Mouse (Mus musculus): ENCODE measurements around the gene Olfr354.

Gene Olfr354

DNA sequence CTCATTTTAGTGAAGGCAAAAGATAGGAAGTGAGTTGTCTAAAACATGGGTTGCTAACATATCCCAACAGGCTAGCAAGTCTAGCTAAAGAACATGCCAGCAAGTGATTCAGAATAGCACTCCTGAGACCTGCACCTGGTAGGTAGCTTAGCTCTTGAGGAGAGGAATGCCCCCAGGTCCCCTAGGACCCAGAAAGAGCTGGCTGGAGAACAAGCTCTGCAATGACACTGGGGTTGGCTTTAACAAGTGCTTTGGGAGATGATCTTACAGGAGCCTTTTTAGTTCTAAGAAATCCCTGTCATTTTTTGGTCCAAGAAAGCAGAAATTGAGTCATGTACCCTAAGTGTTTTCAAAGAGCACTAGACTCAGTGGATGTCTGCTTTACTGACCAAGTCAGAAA lies at the start of gene Olfr354:
Gene Olfr354 (plus strand): TSS at position 301 of the 400 bp plus-strand sequence.
- no peak for DNase-seq (ENCODE audit: low spot score)

DNA sequence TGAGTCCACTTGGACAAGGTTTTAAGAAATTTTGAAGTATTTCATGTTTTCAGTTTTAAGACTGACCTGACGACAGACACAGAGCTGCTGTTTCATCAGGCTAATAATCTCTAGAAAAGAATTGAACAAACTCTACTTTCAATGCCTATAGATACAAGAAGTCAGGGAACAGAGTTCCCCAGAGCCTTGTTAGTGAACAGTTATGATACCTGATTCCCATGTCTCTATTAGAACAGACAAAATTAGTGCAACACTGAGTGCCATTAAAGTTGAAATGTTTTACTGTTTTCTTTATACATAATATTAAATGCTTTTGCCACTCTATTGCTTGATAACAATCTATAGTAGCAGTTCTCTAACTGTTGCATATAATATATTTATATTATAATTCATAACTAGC lies 42.9 kb upstream of the Olfr354 start, which contains the start of gene Olfr351:
Gene Olfr351 (minus strand): TSS at position 101 of the 400 bp plus-strand sequence.
- no peak for DNase-seq (ENCODE audit: low spot score)

DNA sequence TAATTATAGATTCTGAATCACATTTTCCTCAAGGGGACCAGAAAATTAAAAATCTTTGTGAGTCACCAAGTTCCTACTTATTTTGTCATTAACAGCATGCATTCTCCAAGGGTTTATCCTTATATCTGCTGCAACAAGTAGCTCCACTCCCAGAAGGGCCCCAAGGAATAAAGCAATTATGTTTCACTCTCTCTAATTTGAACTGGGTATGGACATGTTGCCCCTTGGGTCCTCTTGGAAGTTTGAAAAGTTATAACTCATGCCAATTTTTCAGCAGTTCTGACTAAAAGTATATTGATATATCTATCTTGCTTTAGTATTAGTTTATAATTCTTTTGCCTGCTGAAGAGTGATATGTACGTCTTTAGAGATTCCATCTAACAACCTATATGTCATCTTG lies 37.3 kb upstream of the Olfr354 start, which contains the start of gene Olfr352:
Gene Olfr352 (plus strand): TSS at position 301 of the 400 bp plus-strand sequence.
- DNase-seq (ENCODE audit: low spot score): no peak

DNA sequence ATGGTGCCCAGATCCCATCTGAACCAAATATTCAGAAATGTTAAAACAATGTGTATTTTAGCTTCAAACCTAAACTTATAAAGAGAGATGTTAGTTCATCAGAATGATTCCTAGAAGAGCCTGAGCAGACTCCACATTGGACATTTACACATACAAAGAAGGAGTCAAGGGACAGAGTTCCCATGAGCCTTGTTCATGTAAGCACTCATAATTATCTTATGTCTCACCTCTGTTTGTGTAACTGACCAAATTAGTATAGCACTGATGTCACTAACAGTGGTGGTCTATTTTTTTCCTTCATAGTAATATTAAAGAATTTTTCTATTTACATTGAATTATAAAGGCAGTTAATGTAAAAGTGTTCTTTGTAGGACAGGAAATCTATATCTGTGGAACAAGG lies 12.6 kb upstream of the Olfr354 start, which contains the start of gene Olfr353:
Gene Olfr353 (minus strand): TSS at position 101 of the 400 bp plus-strand sequence.
- no peak for DNase-seq (ENCODE audit: low spot score)

DNA sequence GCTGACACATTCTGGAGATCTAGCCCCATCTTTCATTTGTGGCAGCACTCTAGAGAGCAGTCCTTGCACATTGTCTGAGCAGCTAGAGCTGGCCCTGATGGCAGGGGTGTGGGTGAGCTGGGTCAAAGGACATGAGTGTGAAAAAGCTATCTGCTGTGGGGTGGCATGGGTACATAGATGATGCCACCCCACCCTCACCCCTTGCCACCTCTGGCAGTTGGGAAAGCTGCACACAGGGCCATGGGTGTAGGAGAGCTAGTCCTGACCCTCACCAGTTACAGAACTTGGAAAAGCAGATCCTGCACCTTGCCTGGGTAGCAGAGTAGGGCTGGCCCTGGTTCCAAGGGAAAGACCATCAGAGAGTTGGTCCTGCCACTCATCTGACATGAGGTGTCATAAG lies 8.4 kb upstream of the Olfr354 start:
- no peak for DNase-seq (ENCODE audit: low spot score)

DNA sequence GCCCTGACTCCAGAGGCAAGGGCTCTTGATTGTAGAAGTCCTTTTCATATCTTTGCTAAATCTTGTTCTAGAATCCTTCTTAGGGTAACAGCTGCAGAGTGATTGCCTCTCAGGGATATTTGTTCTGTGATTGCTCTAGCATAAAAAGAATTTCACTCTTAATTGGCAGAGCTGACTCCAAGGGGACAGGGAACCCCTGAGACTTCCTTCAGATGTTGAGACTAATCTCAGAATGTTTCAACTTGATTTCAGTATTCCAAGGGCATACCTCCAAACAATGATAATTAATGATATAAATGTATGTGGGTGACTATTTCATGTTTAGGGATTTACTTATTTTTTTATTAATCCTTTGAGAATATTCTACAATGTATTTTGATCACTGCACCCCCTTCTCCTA lies 23.3 kb downstream of the Olfr354 start, which contains the start of gene Olfr355:
Gene Olfr355 (minus strand): TSS at position 101 of the 400 bp plus-strand sequence.
- no peak for DNase-seq (ENCODE audit: low spot score)

DNA sequence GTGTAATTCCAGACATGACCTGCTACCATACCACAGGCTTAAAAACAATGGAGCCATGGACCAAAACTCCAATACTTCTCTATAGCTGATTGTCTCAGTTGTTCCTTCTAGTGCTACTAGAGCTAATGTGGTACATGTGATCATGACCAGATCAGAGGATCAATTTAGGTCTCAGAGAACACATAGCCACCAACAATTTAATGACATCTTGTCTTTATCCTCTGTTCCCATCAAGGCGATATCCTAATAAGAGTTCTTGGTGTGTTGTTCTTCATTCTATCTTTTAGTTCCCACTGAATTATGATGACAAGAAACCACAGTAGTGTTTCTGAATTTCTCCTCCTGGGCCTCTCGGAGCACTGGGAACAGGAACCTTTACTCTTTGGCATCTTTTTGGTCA lies 31.3 kb downstream of the Olfr354 start, which contains the start of gene Olfr356:
Gene Olfr356 (plus strand): TSS at position 301 of the 400 bp plus-strand sequence.
- DNase-seq (ENCODE audit: low spot score): no peak
